Mouse (Mus musculus) frontal cortex, adult 2 months (tissue): ENCODE measurements around the gene Ankrd12. TPM values are rescaled to one million over a fixed set of nuclear protein-coding genes. Genes with fewer than 3 reads are reported as not detected.

Experiments
- DNase-seq, 2 experiments: peaks; one replicate each; pipeline ENCODE4 v3.0.0; 2022; ENCODE audit warnings: low spot score in 1 of 2; ENCODE audit errors: extremely low spot score in 1 of 2
- polyA plus RNA-seq: library from polyadenylated mRNA; depleted of rRNA; stranded (reverse); fragments of >200 nt; gene quantifications from 2 replicates; pipeline ENCODE4 v1.2.3, GENCODE M21; 2012; rRNA removed

Gene Ankrd12
- 24.4 and 26.1 TPM in 2 replicates for polyA plus RNA-seq

DNA sequence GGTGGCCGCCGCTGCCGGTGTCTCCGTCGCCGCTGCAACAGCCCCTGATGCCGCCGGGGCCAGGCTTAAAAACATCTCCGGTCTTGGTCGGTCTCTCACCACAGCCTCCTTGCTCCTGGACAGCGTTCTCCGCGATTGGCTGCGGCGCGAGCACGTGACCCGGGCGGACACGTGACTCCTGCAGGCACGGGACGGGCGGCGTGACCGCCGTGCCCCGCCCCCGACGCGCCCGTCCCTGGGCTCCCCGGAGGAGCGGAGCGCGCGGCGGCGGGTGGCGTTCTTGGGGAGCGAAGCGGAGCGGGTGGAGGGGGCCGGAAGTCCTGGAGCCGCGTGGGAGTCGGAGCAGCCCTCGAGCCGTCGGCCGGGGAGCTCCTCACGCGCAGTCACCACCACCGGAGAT is at the start of gene Ankrd12:
Ankrd12 (minus strand) TSS at position 156 of the 400 bp plus-strand sequence.
- peak; percentile 88 to 96 for DNase-seq

DNA sequence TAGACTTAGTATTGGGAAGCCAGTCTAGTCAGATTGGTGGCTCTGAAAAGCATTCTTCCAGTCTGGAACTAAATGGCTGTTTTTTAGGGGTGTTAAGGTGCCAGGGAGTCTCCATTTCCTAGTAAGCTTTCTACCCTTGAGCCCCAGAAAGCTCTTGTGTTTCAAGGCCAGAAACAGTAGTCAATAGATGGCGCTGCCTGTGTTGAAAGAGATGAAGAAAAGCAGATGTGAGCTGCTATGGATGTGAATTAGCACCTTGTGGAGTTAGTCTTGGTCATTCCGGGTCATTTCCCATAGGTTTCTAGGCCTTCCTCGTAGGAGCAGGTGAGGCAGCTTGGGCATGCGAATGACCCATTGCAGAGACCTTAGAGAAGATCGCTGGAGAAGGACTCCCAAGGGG is 48.3 kb upstream of the Ankrd12 start:
- no peak for DNase-seq

DNA sequence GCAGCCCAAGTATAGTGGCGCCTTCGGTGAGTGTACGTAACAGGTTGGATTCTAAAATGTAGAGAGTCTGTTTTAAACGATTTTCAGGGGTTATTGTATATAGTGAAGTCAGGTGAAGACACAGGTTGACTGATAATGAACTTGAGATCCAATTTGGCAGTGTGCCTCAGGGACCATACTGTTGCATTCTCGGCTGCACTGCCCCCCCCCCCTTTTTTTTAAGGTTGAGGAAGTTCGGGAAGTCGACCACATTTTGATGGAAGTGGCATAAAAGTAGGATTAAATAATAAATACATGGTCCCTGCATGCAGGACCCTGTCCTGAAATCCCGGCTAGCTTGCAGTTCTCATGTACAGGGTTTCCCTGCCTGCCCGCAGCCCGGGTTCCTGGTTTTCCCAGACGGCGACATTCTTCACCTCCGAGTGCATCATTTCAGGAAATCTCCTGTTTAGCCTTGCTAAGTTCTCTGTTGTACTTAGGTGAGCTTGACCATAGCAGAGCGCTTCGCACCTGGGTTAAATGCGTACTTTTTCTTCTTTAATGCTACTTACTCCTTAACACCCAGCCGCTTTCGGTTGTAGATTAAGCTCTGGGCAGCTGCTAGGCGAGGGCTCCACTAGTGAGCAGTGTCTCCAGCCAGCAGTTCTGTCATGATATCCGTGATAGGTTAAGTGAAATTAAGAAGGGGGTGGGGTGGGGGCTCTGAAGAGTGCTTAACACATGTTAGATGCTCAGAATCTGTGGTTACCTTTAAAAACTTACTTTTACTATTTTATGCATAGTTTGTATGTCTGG is 47.1 kb upstream of the Ankrd12 start:
- DNase-seq: no peak

DNA sequence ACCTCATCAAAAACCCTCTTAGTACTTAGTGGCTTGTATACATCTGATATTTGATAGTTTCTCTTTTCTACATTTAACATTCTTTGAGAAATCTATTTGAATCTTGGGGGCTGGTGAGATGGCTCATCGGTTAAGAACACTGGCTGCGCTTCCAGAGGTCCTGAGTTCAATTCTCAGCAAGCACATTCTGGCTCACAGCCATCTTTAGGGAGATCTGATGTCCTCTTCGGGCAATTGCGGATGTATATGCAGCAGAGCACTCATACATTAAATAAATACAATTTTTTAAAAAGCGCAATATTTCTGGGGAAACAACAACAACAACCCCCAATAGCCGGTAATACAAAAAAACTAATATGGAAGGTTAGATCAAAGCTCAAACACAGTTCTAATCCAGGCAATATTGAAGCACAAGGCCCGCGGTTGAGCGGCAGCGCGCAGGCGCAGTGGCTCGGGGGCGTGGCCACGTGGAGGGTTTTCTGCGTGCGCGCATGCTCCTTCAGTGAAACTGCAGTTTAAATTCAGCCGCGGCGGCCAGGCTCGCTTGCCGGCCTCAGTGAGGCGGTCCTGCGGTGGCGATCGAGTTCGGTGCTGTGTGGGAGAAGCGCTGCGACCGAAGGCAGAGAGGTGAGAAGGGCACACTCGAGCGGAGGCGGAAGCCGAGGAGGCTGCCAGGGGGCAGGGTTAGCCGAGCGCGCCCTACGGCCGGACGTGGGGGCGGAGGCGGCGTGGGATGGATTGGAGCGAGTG is 46.4 kb upstream of the Ankrd12 start, which contains the start of gene Ddx11:
Ddx11 (plus strand) TSS at position 455 of the 750 bp plus-strand sequence.
- DNase-seq: peak; percentile 75 to 95

DNA sequence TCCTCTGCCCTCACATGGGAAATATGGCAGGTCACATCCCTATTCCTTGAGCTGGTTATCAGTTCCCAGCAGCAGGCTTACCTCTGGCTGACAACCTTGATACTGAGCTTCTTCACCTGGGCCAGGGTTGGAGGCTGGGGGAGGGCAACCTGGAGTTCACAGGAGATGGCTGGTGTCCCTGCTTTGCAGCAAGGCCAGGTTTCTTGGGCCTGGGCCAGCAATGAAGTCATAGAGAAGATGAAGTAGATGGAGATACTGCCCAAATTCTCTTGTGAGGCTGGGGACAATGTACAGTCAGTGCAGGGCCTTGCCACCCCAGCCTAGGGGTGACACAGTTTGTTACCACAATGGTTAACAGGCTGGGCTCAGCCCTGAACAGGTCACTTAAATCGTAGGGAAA is 43.8 kb upstream of the Ankrd12 start:
- DNase-seq: no peak

DNA sequence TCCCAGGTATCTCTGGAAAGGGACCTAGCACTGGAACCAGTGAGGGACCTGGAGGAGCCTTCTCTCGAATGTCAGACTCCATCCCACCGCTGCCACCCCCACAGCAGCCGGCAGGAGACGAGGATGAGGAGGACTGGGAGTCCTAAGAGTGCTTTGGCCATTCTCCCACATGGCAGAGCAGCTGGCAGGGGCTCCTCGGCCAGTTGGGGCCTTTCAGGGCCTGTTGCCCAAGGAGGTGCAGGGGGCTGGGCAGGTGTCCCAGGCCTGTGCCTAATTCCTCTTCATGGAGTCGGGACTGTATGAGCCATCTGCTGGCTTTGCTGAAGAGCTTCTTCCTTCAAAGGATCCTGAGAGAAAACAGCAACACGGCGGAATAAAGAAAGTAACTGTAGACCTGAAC is 42.1 kb upstream of the Ankrd12 start:
- DNase-seq: no peak

DNA sequence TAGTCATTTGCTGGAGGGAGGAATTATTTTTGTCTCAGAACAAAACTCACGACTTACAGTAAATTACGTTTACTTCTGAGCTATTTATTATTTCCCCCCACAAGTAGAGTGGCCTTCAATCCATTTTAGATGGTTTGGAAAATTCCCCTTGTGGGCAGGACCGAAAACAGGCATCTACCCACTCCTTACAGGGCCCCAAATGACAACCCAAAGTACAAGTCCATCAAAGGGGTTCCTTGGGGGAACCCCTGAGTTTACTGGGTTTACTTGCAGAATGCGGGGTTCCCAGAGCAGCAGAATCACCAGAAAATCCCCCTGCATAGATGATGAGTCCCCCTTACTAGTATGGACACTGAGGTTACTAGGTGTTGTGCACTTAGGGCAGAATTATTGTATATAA is 35.3 kb upstream of the Ankrd12 start:
- DNase-seq: no peak

DNA sequence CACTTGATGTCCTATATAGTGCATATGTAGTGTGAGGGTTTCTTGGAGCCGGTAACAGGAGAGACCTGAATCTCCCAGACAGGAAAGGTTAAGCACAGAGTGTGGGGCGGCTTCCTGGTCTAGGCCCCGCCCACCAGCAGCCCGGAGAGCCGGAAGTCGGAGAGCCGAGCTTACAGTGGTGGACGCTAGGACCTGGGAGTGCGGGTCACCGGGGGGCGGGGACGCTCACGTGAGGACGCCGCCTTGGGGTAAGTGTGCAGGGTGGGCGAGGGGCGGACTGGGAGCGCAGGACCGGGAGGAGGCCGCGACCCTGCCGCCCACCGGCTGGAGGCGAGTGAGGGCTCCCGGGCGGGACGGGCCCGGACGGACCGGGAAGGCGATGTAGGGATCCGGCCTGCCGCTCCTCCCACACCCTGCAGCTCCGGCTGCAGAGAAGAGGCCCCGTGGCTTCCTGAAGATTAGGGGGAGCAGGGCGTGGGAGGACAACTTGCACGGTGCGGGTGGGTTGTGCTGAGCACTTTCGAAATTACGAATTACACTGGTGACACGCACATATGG is 34.6 kb upstream of the Ankrd12 start, which contains the start of gene Washc1:
Washc1 (plus strand) TSS at position 144 of the 558 bp plus-strand sequence.
- DNase-seq: peak; percentile 76 to 90

DNA sequence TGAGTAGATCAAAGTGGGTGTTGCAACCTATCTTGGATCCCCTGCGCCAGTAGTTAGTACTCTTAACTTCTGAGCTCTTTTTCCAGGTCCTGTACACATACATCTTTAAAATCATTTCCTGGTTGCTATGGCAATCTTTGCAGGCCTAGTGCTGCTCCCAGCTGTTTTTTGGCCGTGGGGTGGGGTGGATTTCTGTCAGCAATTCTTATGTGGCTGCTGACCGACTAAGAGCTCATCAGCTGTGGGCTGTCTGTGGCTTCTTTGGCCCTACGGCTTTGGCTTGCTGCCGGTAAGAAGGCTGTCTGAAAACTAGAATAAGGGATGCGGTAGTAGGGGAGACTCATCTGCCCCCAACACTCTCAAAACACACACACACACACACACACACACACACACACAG is 33.9 kb upstream of the Ankrd12 start:
- peak in 1 of 2 experiments; percentile 24 for DNase-seq

DNA sequence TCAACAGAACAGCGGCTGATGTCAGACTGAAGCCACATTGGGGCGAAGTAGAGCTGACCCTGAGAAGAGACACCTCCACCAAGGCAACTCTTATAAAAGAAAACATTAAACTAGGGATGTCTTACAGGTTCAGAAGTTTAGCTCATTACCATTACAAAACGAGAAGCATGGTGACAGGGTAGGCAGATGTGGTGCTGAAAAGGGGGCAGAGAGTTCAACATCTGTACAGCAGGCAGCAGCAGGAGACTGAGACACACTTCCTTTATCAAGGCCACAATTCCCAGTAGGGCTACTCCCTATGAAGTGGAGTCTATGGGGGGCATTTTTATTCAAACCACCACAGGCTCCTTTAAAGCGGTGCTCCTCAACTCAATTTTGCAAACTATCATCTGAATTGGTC is 31.3 kb upstream of the Ankrd12 start:
- no peak for DNase-seq

DNA sequence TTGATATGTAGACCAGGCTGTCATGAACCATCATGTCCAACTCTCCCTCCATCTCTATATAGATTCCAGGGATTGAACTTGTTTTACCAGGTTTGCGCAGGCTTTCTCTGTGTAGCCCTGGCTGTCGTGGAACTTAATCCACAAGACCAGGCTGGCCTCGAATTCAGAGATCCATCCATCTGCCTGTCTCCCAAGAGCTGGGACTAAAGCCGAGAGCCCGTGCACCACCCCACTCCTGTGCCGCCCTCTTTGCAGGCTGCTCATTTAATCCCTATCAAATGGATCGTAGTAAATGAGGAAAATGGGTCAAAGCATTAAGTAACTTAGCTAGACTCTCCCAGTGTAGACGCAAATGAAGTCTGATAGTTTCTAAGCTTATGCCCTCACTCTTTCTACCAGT is 30.6 kb upstream of the Ankrd12 start:
- DNase-seq: no peak

DNA sequence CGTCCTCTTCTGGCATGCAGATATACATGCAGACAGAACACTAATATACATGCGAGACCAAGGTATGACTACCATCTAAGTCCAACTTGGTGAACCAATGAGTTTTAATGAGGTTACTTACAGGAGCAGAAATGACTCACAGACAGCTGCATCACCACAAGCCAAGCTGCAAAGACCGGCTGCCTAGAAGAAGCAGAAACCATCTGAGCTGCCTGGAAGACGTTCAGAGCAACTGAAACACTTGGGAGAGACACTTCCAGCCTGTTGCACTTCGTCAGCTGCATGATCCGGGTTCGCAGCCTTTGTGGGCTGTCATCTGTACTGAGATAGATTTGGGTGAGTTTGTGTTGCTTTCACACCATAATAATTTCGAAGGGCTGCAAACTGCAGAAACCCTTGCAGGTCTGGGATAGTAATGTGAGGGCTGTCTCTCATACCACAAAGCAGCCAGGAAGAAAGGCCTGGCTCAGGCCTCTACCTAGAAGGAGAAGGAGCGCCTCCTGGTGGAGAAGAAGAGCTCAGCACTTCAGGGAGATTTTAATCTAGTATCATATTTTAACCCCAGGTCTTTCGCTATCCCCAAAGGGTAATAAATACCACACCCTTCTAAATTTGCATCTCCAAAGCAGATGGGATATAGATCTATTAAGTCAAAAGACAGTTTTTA is 29.8 kb upstream of the Ankrd12 start:
- peak in 1 of 2 experiments; percentile 77 for DNase-seq

DNA sequence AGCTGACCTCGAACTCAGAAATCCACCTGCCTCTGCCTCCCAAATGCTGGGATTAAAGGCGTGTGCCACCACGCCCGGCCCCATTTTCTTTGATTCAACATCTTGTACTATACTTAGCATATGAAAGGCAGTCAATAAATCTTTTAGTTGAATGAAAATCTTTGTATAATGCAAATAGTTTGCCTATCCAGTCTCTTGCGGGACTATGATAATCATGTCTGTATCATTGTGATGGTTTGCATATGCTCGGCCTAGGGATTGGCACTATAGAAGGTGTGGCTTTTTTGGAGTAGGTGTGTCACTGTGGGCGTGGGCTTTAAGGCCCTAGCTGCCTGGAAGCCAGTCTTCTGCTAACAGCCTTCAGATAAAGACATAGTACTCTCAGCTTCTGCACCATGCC is 27.2 kb upstream of the Ankrd12 start:
- no peak for DNase-seq

DNA sequence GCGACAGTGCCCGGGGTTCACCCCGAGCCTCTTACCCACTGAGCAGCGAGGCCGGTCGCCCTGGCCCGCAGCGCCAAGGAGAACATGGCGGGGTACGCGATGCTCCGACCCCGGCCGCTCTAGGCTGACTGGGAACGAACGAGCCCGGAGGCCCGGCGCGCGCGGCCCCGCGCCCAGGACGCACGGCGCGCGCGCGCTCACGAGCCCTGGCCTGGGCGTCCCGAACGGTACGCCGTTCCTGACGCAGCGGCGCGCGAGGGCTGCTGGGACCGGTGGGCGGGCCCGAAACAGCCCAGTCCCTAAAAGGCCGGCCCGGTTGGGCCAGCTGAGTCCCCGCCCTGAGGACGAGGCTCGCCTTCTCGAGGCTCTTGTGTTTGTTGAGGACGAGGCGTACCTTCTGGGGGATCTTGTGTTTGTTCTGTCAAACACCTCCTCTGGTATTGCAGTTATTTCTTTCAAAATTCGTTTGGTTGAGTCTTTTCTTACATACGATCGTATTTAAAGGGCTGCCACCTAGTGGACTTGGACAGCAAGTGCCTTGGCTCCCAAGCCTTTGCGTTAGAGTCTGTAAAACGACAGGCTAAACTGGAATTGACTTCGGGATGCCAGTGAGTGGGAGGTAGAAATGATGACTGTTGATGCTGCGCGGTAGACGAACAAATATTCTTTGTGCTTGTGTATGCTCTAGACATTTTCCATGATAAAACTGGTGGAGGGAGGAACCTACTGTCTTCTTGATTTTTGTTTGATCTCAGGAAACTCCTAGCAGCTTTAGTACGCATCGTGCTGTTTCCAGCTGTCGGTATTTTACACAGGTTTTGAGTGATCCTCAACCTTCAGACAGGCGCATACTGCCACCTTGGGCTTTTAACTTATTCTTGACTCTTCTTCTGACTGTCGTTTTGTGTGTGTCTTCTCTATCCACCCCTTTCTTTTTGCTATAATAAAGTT is 24.8 kb upstream of the Ankrd12 start, which contains the start of gene Ndufv2:
Ndufv2 (minus strand) TSS at position 180 of the 951 bp plus-strand sequence.
- DNase-seq: peak; percentile 79 to 90

DNA sequence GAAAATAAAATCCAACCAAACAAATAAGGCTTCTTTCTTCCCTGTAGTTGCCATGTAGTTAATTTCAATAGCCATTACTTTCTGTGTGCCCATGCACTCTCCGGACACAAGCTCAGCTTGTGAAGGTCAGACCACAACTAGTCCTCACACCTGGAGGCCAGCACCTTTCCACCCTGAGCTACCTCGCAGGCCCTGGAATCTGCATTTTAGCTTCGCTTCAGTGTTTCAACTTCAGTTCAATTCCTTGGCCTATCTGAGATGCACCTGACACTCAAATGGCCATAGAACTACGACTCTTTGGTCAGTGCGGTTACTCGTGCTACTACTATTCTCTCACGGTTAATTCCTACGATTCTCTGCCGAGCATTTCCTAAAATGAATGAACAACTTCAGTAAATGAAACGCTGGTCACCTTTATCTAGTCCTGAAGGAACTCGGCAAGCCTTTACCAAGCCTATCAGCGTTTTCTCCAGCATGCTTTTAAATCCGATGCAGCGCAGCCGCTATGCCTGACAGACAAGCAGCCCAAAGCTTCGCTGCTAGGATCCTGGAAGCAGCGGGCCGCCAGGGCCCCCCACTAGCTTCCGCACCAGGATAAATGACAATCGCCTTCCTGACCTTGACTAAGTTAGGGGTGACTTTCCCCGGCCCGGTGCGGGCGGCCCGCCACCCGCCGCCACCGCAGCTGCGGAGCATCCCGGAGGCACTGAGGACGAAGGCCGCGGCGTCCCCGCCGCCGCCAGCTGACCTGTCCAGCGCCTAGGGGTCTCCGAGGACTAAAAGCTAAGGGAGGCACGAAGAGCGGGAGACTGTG is 23.9 kb upstream of the Ankrd12 start:
- DNase-seq: no peak

DNA sequence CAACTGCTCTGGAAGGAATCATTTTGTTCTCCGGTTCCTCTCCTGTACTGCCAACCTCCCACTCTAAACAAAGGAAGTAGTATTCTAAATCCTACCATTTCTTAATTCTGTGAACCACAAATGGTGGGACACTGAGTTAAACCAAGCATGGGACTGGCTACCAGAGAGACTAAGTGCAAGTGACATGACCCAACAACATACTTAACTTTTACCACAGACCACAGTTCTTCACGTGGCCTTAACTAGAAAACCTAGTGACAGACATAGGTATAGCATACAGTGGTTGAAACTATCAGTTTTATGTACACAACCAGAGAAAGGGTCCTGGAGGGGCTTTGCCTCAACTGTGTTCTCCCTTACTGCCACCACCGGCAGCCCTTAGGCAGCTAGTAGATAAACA is 15.8 kb upstream of the Ankrd12 start:
- DNase-seq: no peak

DNA sequence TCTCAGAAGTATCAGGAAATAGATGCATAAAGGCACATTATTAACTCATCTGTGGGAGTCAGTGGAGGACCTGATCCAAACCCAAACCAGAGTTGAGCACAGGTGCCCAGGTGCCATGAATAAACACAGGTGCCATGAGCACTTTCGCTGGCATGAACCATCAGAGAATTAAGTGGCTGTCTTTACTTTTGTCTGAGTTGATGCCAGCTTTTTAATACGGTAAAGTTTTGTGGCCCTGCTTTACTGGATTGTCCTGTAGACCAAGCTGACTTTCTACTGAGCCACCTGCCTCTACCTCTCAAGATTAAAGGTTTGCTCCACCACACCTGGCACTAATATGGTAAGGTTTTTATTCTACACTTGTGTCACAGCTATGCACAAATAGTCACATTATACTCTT is 15.2 kb upstream of the Ankrd12 start:
- DNase-seq: no peak

DNA sequence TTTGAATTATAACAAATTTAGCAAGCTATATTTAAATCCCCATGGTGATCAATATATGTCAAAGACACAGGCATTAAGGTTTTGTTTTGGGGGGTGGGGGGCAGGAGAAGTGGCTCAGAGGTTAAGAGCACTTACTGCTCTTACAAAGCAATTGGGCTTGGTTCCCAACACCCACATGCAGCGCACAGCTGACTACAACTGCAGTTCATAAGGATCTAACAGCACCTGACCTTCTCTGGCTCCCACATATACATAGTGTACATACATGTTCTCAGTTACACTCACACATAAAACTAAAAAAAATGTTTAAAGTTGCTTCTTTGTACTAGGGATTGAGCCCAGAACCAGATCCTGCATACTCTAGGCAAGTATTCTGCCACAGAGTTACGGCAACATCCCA is 14.5 kb upstream of the Ankrd12 start:
- no peak for DNase-seq

DNA sequence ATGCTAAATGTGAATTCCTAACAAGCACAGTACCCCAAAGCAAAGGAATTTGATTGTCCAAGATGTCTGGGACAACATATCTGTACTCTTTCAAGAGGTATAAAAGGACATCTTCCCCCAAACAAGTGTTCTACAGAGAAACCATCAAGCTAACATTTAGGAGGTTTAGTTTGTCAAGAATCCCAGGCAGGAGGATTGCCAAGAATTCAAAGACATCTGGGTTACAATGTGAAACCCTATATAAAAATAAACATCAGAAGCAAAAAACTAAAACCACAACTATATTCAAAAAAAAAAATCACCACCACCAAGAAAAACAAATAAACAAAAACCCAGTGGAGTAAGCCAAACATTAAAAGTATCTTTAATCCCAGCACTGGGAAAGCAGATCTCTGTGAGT is 13.4 kb upstream of the Ankrd12 start:
- DNase-seq: no peak
